Mouse (Mus musculus) Patski (cell line): Measurements from ENCODE around the gene Olfr612. TPM values are rescaled to one million over a fixed set of nuclear protein-coding genes. Genes with fewer than 3 reads are reported as not detected.
"Not testable (repeated sequence)": the region's sequence is repeated elsewhere in the genome, so short reads cannot be mapped to it uniquely, and the experiment has no call there.

Source experiments
- ATAC-seq: fragments of 100-300 bp; one replicate; pipeline ENCODE4 v1.8.0; 2021
- CTCF ChIA-PET: fragments of 350-600 bp; sonication (Branson Sonifier 250); formaldehyde crosslinking; loops from one replicate; lab custom pipeline; 2022; ENCODE audit warnings: inconsistent platforms; lab: Charles Lee
- POLR2A ChIA-PET: fragments of 350-600 bp; sonication (Branson Sonifier 250); formaldehyde crosslinking; loops from one replicate; lab custom pipeline; 2022; ENCODE audit warnings: antibody characterized with exemption, inconsistent platforms; lab: Charles Lee
- DNase-seq: peaks from one replicate; pipeline ENCODE4 v3.0.0-alpha.2; 2011; ENCODE audit warnings: low read depth, low spot score
- H3K27me3 ChIP-seq: fragments of 371-371 bp; one replicate; pipeline ENCODE4 v1.5.1; 2021
- CTCF ChIP-seq: fragments of 100-300 bp; IDR thresholded peaks from one replicate; pipeline ENCODE4 v1.5.1; 2021
- in situ Hi-C: fragments of 300-500 bp; cut with MboI; formaldehyde crosslinking; loops from 3 replicates; pipeline ENCODE4 v1.11.1; 2018; ENCODE audit warnings: low pct_unique_long_range_greater_than_20kb, mixed read lengths
- polyA plus RNA-seq: library from polyadenylated mRNA; unstranded; gene quantifications from one replicate; pipeline ENCODE4 v1.2.3, GENCODE M21; 2021

The Olfr612 gene
- polyA plus RNA-seq, result not detected

- in situ Hi-C loops, POLR2A ChIA-PET, ATAC-seq, DNase-seq, H3K27me3 ChIP-seq, CTCF ChIA-PET: not testable (repeated sequence)
Measured at GRCm38 (mm10) chr7:103542617-103543016, at the start of gene Olfr612. Gene Olfr612, minus strand, starts transcription at chr7:103542717.

GRCm38 (mm10) chr7:103589803-103590202, 47.3 kb upstream of the Olfr612 start, which contains the start of gene Olfr618:
Gene Olfr618, plus strand, starts transcription at chr7:103590103.
- TF ChIP-seq CTCF, result no peak
- ATAC-seq (no peak), DNase-seq (no peak)
- in situ Hi-C loops, result no loop called here
- H3K27me3 ChIP-seq, result no peaks in the 10 kb centered on the region
- POLR2A ChIA-PET, result no interaction called here
- CTCF ChIA-PET, result no interaction called here

GRCm38 (mm10) chr7:103572761-103573160, 30.2 kb upstream of the Olfr612 start, which contains the start of gene Olfr617:
Gene Olfr617, plus strand, starts transcription at chr7:103573061.
- ChIA-PET POLR2A (no interaction called here), CTCF (no interaction called here)
- H3K27me3 ChIP-seq, result no peaks in the 10 kb centered on the region
- no peak for TF ChIP-seq CTCF
- ATAC-seq (no peak), DNase-seq (no peak)
- in situ Hi-C loops, result loop anchor here (5.0 kb wide), 1 partner anchor 105 kb away; no protein-coding TSS in a partner anchor

GRCm38 (mm10) chr7:103569043-103569442, 26.5 kb upstream of the Olfr612 start, which contains the start of gene Olfr616:
Gene Olfr616, minus strand, starts transcription at chr7:103569143.
- ChIA-PET POLR2A (no interaction called here), CTCF (no interaction called here)

GRCm38 (mm10) chr7:103555779-103556178, 13.3 kb upstream of the Olfr612 start, which contains the start of gene Olfr615:
Gene Olfr615, plus strand, starts transcription at chr7:103556079.
- no peak for TF ChIP-seq CTCF
- ATAC-seq, result no peak
- no peak for DNase-seq
- POLR2A ChIA-PET, result no interaction called here
- in situ Hi-C loops, result no loop called here
- CTCF ChIA-PET, result no interaction called here
- no peaks in the 10 kb centered on the region for H3K27me3 ChIP-seq

More at GRCm38 (mm10) chr7:103569043-103569442, 26.5 kb upstream of the Olfr612 start, which contains the start of gene Olfr616:
- in situ Hi-C loops, result no loop called here
- no peaks in the 10 kb centered on the region for H3K27me3 ChIP-seq
- no peak for TF ChIP-seq CTCF
- no peak for ATAC-seq
- no peak for DNase-seq

GRCm38 (mm10) chr7:103547774-103548173, 5.3 kb upstream of the Olfr612 start, which contains the start of gene Olfr613:
Gene Olfr613, plus strand, starts transcription at chr7:103548074.
- CTCF ChIA-PET, result no interaction called here
- no peak for TF ChIP-seq CTCF

GRCm38 (mm10) chr7:103520746-103521145, 21.8 kb downstream of the Olfr612 start, which contains the start of gene Olfr611:
Gene Olfr611, minus strand, starts transcription at chr7:103520846.
- CTCF ChIA-PET, ATAC-seq, H3K27me3 ChIP-seq, in situ Hi-C loops, POLR2A ChIA-PET, DNase-seq: not testable (repeated sequence)

More at GRCm38 (mm10) chr7:103547774-103548173, 5.3 kb upstream of the Olfr612 start, which contains the start of gene Olfr613:
- H3K27me3 ChIP-seq, result no peaks in the 10 kb centered on the region
- POLR2A ChIA-PET, result no interaction called here
- DNase-seq (no peak), ATAC-seq (no peak)
- in situ Hi-C loops, result no loop called here

- POLR2A ChIA-PET, result no interaction called here
- in situ Hi-C loops, result no loop called here
- DNase-seq (no peak), ATAC-seq (no peak)
- H3K27me3 ChIP-seq, result no peaks in the 10 kb centered on the region
- TF ChIP-seq CTCF, result no peak
- CTCF ChIA-PET, result no interaction called here
Measured at GRCm38 (mm10) chr7:103512022-103512421, 30.5 kb downstream of the Olfr612 start, which contains the start of gene Olfr610. Gene Olfr610, minus strand, starts transcription at chr7:103512122.

- no peak for ATAC-seq
- POLR2A ChIA-PET, result no interaction called here
- no peaks in the 10 kb centered on the region for H3K27me3 ChIP-seq
- in situ Hi-C loops, result no loop called here
- TF ChIP-seq CTCF, result no peak
- no peak for DNase-seq
- CTCF ChIA-PET, result no interaction called here
Measured at GRCm38 (mm10) chr7:103497962-103498361, 44.6 kb downstream of the Olfr612 start, which contains the start of gene Olfr609. Gene Olfr609, minus strand, starts transcription at chr7:103498062.

Other genes with a start within 250 kb of the Olfr612 start
- gene Olfr596, start 237.1 kb downstream of the Olfr612 start, polyA plus RNA-seq, result not detected
- not detected for gene Olfr597, start 226.4 kb downstream of the Olfr612 start, polyA plus RNA-seq
- gene Olfr598, start 219.1 kb downstream of the Olfr612 start, polyA plus RNA-seq, result not detected
- not detected for gene Olfr599, start 206.8 kb downstream of the Olfr612 start, polyA plus RNA-seq
- gene Olfr600, start 193.0 kb downstream of the Olfr612 start, polyA plus RNA-seq, result not detected
- not detected for gene Olfr601, start 180.1 kb downstream of the Olfr612 start, polyA plus RNA-seq
- not detected for gene Olfr603, start 156.5 kb downstream of the Olfr612 start, polyA plus RNA-seq
- gene Usp17lc, start 127.6 kb downstream of the Olfr612 start, polyA plus RNA-seq, result not detected
- not detected for gene Olfr605, start 97.3 kb downstream of the Olfr612 start, polyA plus RNA-seq
- gene Olfr606, start 93.7 kb downstream of the Olfr612 start, polyA plus RNA-seq, result not detected
- not detected for gene Olfr607, start 78.6 kb downstream of the Olfr612 start, polyA plus RNA-seq
- not detected for gene Olfr608, start 72.8 kb downstream of the Olfr612 start, polyA plus RNA-seq
- not detected for gene Olfr609, start 44.7 kb downstream of the Olfr612 start, polyA plus RNA-seq
- not detected for gene Olfr610, start 30.6 kb downstream of the Olfr612 start, polyA plus RNA-seq
- not detected for gene Olfr611, start 21.9 kb downstream of the Olfr612 start, polyA plus RNA-seq
- gene Olfr613, start 5.4 kb upstream of the Olfr612 start, polyA plus RNA-seq, result 0.42 TPM
- gene Olfr615, start 13.4 kb upstream of the Olfr612 start, polyA plus RNA-seq, result not detected
- gene Olfr616, start 26.4 kb upstream of the Olfr612 start, polyA plus RNA-seq, result not detected
- not detected for gene Olfr617, start 30.3 kb upstream of the Olfr612 start, polyA plus RNA-seq
- not detected for gene Olfr618, start 47.4 kb upstream of the Olfr612 start, polyA plus RNA-seq
- gene Olfr619, start 57.9 kb upstream of the Olfr612 start, polyA plus RNA-seq, result not detected
- not detected for gene Olfr620, start 69.8 kb upstream of the Olfr612 start, polyA plus RNA-seq
- not detected for gene Olfr622, start 100.0 kb upstream of the Olfr612 start, polyA plus RNA-seq
- not detected for gene Olfr623, start 121.0 kb upstream of the Olfr612 start, polyA plus RNA-seq
- gene Olfr624, start 128.5 kb upstream of the Olfr612 start, polyA plus RNA-seq, result 0.15 TPM
- gene Olfr625-ps1, start 140.0 kb upstream of the Olfr612 start, polyA plus RNA-seq, result not detected
- not detected for gene Olfr243, start 172.0 kb upstream of the Olfr612 start, polyA plus RNA-seq
- not detected for gene Olfr628, start 187.7 kb upstream of the Olfr612 start, polyA plus RNA-seq
- gene Olfr629, start 202.2 kb upstream of the Olfr612 start, polyA plus RNA-seq, result not detected
- gene Olfr630, start 214.6 kb upstream of the Olfr612 start, polyA plus RNA-seq, result not detected
- not detected for gene Olfr69, start 228.9 kb upstream of the Olfr612 start, polyA plus RNA-seq
- gene Olfr68, start 237.0 kb upstream of the Olfr612 start, polyA plus RNA-seq, result not detected
- not detected for gene Olfr67, start 249.1 kb upstream of the Olfr612 start, polyA plus RNA-seq